Mouse (Mus musculus): ENCODE measurements around the gene Chst10. TPM values are rescaled to one million over a fixed set of nuclear protein-coding genes. Genes with fewer than 3 reads are reported as not detected.

The Chst10 gene
- total RNA-seq, 1 experiment from 2014 or later = 1.9 TPM

DNA sequence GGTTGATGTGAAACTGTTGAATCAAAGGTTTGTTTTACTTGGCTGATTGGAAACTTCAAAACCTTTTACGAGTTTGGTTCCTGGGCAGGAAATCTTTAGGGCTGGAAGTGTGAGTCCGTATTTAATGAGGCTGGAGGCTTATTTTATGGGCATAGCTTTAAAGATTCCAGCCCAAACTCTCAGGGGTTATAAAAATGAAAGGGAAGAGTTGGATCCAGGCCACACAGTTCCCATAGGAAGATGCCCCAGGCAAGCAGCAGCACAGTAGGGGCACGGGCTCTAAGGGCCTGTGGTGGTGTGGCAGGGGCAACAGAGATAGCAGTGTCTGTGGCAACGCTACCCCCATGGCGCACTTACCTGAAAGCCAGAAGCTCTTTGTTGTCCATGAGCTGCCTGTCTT lies 31.7 kb downstream of the Chst10 start:
- DNase-seq = no peak

- no peak for DNase-seq
These were observed 33.6 kb downstream of the Chst10 start for GRCm38 (mm10) chr1:38864341-38864740.

DNA sequence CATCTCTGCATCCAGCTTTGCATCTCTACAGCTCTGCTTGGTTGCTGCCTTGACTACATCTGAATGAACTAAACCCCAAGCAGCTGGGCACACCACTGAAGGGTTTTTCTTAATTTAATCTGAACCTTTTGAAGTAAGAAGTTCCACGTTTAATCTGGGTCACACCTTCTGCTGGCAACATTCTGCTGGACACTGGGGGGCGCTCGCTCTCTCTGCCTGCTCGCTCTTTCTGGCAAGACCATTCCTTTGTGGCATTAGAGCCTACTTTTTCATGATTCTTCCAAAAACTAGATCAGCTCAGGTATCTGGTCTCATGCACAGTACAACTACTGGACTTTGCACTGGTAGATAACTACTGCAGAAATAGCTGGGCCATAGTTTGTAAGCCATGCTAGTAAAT lies 35.7 kb downstream of the Chst10 start:
- peak; percentile 51 for DNase-seq

- DNase-seq = no peak
These were observed 37.0 kb downstream of the Chst10 start for GRCm38 (mm10) chr1:38860867-38861524.

- DNase-seq = no peak
These were observed 37.8 kb downstream of the Chst10 start for GRCm38 (mm10) chr1:38860207-38860606.

DNA sequence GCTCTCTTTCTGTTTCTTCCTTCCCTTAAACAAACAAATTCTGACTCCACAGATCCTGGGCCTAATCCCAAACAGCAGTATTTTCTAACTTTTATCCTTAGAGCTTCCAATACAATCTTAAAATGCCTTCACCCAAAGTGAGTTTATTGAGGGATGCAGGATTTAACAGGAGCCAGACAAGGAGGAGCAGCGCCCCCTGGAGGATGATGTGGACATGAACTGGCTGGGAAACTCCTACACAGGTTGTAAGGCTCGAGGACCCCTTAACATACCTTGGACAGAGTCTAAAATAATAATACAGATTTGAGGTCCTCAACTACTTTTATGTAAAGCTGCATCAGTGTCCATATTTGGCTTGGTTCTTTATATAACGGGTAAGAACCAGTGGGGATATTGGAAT lies 41.8 kb downstream of the Chst10 start:
- peak; percentile 67 for DNase-seq

- DNase-seq = no peak
These were observed 45.7 kb downstream of the Chst10 start for GRCm38 (mm10) chr1:38852250-38852649.

DNA sequence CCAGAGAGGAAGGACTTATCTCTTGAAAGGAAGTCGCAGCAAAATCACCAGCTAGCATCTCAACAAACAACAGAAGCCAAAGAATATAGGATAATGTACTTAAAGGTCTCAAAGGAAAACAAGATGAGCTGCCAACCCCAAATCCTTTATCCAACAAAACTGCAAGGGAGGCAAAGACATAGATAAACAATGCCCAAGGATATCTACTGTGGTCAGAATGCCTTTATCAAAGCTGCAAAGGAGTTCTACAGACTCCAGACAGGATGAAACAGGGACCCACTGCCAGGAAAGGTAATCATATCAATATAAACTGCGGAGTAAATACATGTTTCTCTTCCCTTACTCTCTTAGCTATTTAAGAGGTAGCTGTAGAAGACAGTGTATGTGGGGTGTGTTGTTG lies 47.3 kb downstream of the Chst10 start:
- DNase-seq = no peak

DNA sequence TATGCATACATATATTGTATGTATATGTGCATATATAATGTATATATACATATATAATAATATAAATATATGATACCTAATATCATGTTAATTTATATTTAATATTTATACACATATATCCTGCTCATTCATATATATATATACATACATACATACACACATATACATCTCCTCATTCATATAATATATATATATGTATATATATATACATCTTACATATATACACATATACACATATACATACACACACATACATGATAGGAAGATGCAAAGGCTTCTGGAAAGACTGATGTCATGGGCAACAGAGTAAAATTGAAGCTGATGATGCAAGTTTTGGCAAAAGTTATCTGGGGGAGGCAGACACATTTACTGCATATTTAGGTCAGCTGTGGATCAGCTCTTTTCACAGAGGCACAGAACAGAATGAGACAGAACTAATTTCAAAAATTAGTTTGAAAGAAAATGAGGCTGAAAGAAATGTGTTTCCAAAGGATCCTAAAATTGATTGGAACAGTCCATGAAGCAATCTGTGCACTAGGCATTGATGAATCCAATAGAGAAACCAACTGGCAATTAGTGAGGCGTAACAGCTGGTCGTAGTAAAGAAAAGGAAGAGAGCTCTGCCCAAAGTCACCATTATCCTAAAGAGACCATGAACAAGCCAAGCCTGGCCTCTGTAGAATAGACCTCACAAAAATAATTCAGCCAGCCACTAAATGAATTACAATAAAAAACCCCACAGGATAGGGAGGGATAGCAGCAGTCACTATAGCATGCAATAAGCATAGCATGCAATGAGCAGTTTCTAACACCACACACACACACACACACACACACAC lies 49.3 kb downstream of the Chst10 start:
- DNase-seq = no peak

DNA sequence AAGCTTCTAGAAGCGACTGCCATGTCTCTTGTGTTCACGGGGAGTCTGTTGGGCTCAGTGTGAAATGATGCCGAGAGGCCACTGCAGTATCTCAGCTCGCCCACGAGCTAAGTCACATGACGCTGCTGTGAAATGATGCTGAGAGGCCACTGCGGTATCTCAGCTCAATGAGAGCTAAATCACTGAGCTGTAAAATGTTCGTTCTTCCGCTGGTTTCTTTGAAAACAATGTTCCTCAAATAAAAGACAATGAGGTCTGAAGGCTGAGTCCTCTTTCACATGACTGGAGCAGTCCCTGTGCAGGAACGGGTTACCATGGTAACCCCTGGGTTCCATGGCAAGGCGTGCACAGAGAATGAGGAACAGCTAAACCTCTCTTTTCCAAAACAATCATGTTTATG lies 50.0 kb downstream of the Chst10 start:
- DNase-seq = no peak

GRCm38 (mm10) chr1:38843275-38843674 lies 54.7 kb downstream of the Chst10 start:
- no peak for DNase-seq

- DNase-seq = no peak
These were observed 55.1 kb downstream of the Chst10 start for GRCm38 (mm10) chr1:38842861-38843260.

- DNase-seq = no peak
These were observed 58.0 kb downstream of the Chst10 start for GRCm38 (mm10) chr1:38839944-38840343.

- peak; percentile 15 for DNase-seq
These were observed 61.5 kb downstream of the Chst10 start, which contains the start of gene Lonrf2 for GRCm38 (mm10) chr1:38836477-38836872. Gene Lonrf2 (minus strand): TSS chr1:38836711.

DNA sequence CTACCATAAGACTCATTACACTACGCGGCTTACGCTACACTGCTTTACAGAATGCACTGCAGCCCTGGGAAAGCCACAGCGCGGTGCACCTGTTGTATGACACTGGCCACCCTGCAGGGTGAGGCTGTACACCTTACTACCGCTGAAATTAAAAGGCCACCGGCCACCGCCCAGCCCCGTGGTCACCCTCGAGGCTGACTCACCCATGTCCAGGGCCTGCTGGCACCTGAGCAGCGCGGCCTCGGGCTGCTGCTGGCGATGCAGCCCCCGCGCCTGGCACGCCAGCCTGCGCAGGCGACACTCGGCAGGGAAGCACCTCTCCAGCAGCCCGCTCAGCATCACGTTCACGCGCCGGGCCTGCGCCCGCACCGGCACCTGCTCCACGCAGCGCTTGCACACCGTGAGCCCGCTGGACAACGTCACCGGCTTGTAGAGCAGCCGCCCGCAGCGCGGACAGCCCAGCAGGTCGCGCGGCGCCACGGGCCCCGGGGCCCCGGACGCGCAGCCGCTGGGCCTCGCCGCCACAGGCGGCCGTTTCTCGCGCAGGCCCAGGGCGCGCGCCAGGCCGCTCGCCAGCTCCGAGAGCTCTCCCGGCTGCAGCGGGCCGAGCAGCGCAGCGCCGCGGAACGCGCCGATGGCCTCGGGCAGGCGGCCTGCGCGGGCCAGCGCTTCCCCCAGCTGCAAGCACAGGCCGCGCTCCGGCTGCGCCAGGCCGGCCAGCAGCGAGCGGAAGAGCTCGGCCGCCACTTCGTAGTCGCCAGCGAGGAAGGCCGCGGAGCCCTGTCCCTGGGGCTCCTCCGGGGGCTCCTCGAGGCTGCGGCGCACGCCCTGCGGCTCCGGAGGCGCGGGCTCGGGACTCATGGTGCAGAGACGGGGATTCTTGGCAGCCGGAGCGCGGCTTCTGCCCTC lies 62.1 kb downstream of the Chst10 start:
- DNase-seq = peak; percentile 54

- DNase-seq = peak; percentile 26
These were observed 63.1 kb downstream of the Chst10 start for GRCm38 (mm10) chr1:38834899-38835298.

GRCm38 (mm10) chr1:38824926-38825325 lies 73.0 kb downstream of the Chst10 start:
- DNase-seq = no peak

- no peak for DNase-seq
These were observed 74.1 kb downstream of the Chst10 start for GRCm38 (mm10) chr1:38823851-38824250.

GRCm38 (mm10) chr1:38819691-38820090 lies 78.3 kb downstream of the Chst10 start:
- no peak for DNase-seq

DNA sequence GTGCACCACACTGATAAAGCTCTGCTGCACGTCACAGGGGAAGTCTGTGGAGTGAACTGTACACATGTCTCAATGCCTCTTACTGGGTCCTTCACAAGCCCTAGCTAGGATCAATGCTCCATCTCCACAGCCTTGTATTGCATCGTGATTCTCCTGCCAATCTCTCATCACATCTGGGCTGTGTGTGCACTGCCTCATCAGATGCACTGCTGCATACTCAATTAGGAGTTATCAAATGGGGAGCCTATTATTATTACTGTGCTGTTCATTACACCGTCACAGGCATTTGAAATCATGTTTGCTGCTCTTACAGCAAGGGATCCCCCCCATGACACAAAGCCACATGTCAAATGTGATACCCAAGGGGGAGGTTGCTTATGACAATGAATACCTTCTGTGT lies 80.3 kb downstream of the Chst10 start:
- no peak for DNase-seq

DNA sequence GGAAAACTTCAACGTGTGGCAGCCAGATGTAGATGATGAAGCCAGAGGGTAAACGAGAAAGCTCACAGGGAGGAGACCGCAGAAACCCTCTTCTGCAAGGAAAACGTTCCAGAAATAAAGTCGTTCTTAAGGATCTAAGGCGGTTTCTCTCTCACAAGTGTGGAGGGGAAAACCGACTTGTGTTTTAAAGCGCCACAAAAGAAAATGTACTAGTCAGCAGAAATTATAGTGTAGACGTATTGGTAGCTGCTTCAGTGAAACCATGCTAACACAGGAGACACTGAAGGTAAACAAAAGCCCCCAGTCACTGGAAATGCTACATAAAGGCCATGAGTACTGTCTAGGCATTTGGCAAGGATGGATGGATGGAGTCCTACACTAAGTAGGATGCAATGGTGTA lies 80.7 kb downstream of the Chst10 start:
- DNase-seq = no peak

DNA sequence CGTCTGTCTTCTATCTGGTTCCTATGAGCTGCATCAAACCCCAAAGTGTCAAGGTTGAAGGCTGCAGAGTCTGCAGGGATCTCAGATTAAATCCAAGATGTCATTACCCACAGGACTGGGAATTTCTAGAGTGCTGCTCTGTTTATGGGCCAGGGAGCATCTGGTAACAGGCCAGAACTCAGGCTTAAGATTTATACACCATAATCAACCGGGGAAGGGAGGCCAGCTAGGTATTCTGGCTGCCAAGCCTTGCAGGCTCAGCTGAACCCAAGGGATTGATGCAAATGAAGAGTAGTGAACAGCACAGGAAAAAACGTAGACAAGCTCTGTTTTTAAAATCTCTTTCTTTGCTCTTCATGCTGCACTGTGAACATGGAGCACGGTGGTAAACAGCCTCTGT lies 81.7 kb downstream of the Chst10 start:
- DNase-seq = no peak

All from adrenal gland, postnatal 25 days (tissue).